Mouse (Mus musculus) thymus, adult 2 months (tissue): ENCODE results near the gene Edaradd.

Experiments used
- CTCF ChIP-seq: fragments of 200-500 bp; IDR thresholded peaks from 2 replicates; pipeline ENCODE4 v1.5.1; 2012; ENCODE audit warnings: mild to moderate bottlenecking, control low read depth, low read length, moderate library complexity, borderline replicate concordance; ENCODE audit not compliant: control insufficient read depth, poor library complexity, insufficient read depth; ENCODE audit errors: extremely low read depth
- POLR2A ChIP-seq: fragments of 200-500 bp; IDR thresholded peaks from 2 replicates; pipeline ENCODE4 v1.6.1; 2012; ENCODE audit warnings: mild to moderate bottlenecking, low read length, control low read depth, moderate library complexity; ENCODE audit not compliant: control insufficient read depth, poor library complexity, insufficient read depth; ENCODE audit errors: extremely low read depth

- TF ChIP-seq CTCF (no peak), POLR2A (no peak)
Observed at GRCm38 (mm10) chr13:12461730-12462119, 58.5 kb downstream of the Edaradd start.
